Mouse (Mus musculus): ENCODE measurements around the gene Abr. TPM values are rescaled to one million over a fixed set of nuclear protein-coding genes. Genes with fewer than 3 reads are reported as not detected.

The Abr gene
- total and polyA plus RNA-seq, 3 experiments: 3.8 to 8.8 TPM; not detected in 1

- TF ChIP-seq SIN3A (IDR thresholded peaks at IDR 0.05; ENCODE audit: low read length): no peak
Measured at GRCm38 (mm10) chr11:76546431-76546830, 75.7 kb downstream of the Abr start (continued).

GRCm38 (mm10) chr11:76543300-76543699 lies 78.8 kb downstream of the Abr start:
- peaks cover 27 to 31% of the 10 kb centered on the region in 2 experiments for H3K27me3 ChIP-seq (ENCODE audit: control insufficient read depth in 1 of 2, insufficient read depth in 2 of 2, low read length in 2 of 2)
- H3K36me3 ChIP-seq (ENCODE audit: control insufficient read depth in 1 of 2, insufficient read depth in 2 of 2, low read length in 2 of 2): no peaks in the 10 kb centered on the region
- H3K27ac ChIP-seq (ENCODE audit: control insufficient read depth, low read depth, low read length): no peak overlapping the region
- no peaks in the 10 kb centered on the region for H3K9me3 ChIP-seq (replicated peaks; ENCODE audit: insufficient read depth, low read length)
- H3K4me3 ChIP-seq (ENCODE audit: control insufficient read depth in 1 of 2, insufficient read depth in 1 of 2, low read depth in 2 of 2, low read length in 2 of 2): no peak overlapping the region
- TF ChIP-seq MAX (IDR thresholded peaks at IDR 0.05; ENCODE audit: low read length): no peak
- no peak for TF ChIP-seq CHD1 (IDR thresholded peaks at IDR 0.05; ENCODE audit: low read depth, low read length)
- no peak for TF ChIP-seq KAT2A (conservative IDR thresholded peaks at IDR 0.05; ENCODE audit: low read depth, low read length)
- no peak for TF ChIP-seq ZC3H11A (IDR thresholded peaks at IDR 0.05; ENCODE audit: low read depth, low read length)
- TF ChIP-seq EP300 (IDR thresholded peaks at IDR 0.05; ENCODE audit: low read depth in 1 of 2, low read length in 2 of 2): no peak
- TF ChIP-seq ZKSCAN1 (IDR thresholded peaks at IDR 0.05; ENCODE audit: low read depth, low read length): no peak
- no peak for TF ChIP-seq ELF1 (IDR thresholded peaks at IDR 0.05; ENCODE audit: low read depth, low read length)
- no peak for TF ChIP-seq TAL1 (IDR thresholded peaks at IDR 0.05; ENCODE audit: low read length)
- no peak for TF ChIP-seq USF2 (IDR thresholded peaks at IDR 0.05; ENCODE audit: borderline replicate concordance in 1 of 2, insufficient read depth in 1 of 2, low read depth in 1 of 2, low read length in 2 of 2)
- TF ChIP-seq SIN3A (IDR thresholded peaks at IDR 0.05; ENCODE audit: low read length): no peak
- TF ChIP-seq ZNF384 (IDR thresholded peaks at IDR 0.05; ENCODE audit: low read depth, low read length): no peak
- no peak for TF ChIP-seq SMC3 (IDR thresholded peaks at IDR 0.05; ENCODE audit: low read depth, low read length)
- no peak for TF ChIP-seq BHLHE40 (IDR thresholded peaks at IDR 0.05; ENCODE audit: borderline replicate concordance, low read depth, low read length)
- TF ChIP-seq CHD2 (IDR thresholded peaks at IDR 0.05; ENCODE audit: low read length): no peak
- no peak for TF ChIP-seq ETS1 (IDR thresholded peaks at IDR 0.05; ENCODE audit: low read depth, low read length)
- TF ChIP-seq HCFC1 (IDR thresholded peaks at IDR 0.05; ENCODE audit: low read depth, low read length): no peak
- TF ChIP-seq ZMIZ1 (IDR thresholded peaks at IDR 0.05; ENCODE audit: low read depth, low read length): no peak
- TF ChIP-seq MAFK (IDR thresholded peaks at IDR 0.05; ENCODE audit: borderline replicate concordance, low read depth, low read length): no peak
- no peak for TF ChIP-seq USF1 (IDR thresholded peaks at IDR 0.05; ENCODE audit: low read depth, low read length)
- TF ChIP-seq POLR2A (IDR thresholded peaks at IDR 0.05; ENCODE audit: control insufficient read depth in 1 of 2, insufficient read depth in 1 of 2, low read depth in 1 of 2, low read length in 2 of 2, poor library complexity in 1 of 2): no peak
- H3K79me2 ChIP-seq (ENCODE audit: control insufficient read depth, insufficient read depth, low read length, poor library complexity): no peaks in the 10 kb centered on the region
- no peak overlapping the region for H3K9ac ChIP-seq (ENCODE audit: control insufficient read depth, low read depth, low read length, poor library complexity, severe bottlenecking)
- no peak for DNase-seq (ENCODE audit: low read depth, low spot score)
- no peaks in the 10 kb centered on the region for H3K4me1 ChIP-seq (ENCODE audit: control insufficient read depth in 1 of 2, insufficient read depth in 2 of 2, low read length in 2 of 2)

All from MEL (cell line).